Mouse (Mus musculus) heart, postnatal 14 days (tissue): ENCODE results near the gene Gas7. TPM values are rescaled to one million over a fixed set of nuclear protein-coding genes. Genes with fewer than 3 reads are reported as not detected.

Source experiments
- DNase-seq, 2 experiments: peaks; one replicate each; pipeline ENCODE4 v3.0.0; 2021 to 2022
- intact Hi-C: fragments of 180-260 bp; cut with DNase I; formaldehyde crosslinking; loops from one replicate; pipeline ENCODE4 v1.15.1; 2025
- total RNA-seq, 2 experiments: library from RNA; stranded (reverse); gene quantifications; 2 replicates each; pipeline ENCODE4 v1.2.3; 2021

Gas7 gene
- total RNA-seq, 2 experiments from 2014 or later = 11.8 to 12.4 TPM

- no peak for DNase-seq
- intact Hi-C loops = no loop called here
Measured at GRCm38 (mm10) chr11:67531286-67531685, 76.0 kb downstream of the Gas7 start.

- DNase-seq = no peak
- intact Hi-C loops = no loop called here
Measured at GRCm38 (mm10) chr11:67531926-67532565, 76.8 kb downstream of the Gas7 start.

- no peak for DNase-seq
- intact Hi-C loops = no loop called here
Measured at GRCm38 (mm10) chr11:67532728-67533127, 77.5 kb downstream of the Gas7 start.

GRCm38 (mm10) chr11:67533151-67533550, 77.9 kb downstream of the Gas7 start:
- intact Hi-C loops = no loop called here

GRCm38 (mm10) chr11:67535703-67536102, 80.5 kb downstream of the Gas7 start:
- no peak for DNase-seq
- intact Hi-C loops = loop anchor here (5.0 kb wide), 1 partner anchor 112 kb away; no protein-coding TSS in a partner anchor

More at GRCm38 (mm10) chr11:67533151-67533550, 77.9 kb downstream of the Gas7 start:
- DNase-seq = peak in 1 of 2 experiments; percentile 39

- intact Hi-C loops = loop anchor here (5.0 kb wide), 1 partner anchor 111 kb away; no protein-coding TSS in a partner anchor
Measured at GRCm38 (mm10) chr11:67536413-67536812, 81.2 kb downstream of the Gas7 start.

GRCm38 (mm10) chr11:67537353-67537752, 82.1 kb downstream of the Gas7 start:
- DNase-seq = no peak
- intact Hi-C loops = loop anchor here (5.0 kb wide), 1 partner anchor 110 kb away; no protein-coding TSS in a partner anchor

More at GRCm38 (mm10) chr11:67536413-67536812, 81.2 kb downstream of the Gas7 start:
- DNase-seq = no peak

GRCm38 (mm10) chr11:67538557-67538956, 83.3 kb downstream of the Gas7 start:
- peak in 1 of 2 experiments; percentile 37 for DNase-seq

GRCm38 (mm10) chr11:67544656-67545432, 89.6 kb downstream of the Gas7 start:
- intact Hi-C loops = loop anchor here (5.0 kb wide), 1 partner anchor 42 kb away; no protein-coding TSS in a partner anchor
- DNase-seq = no peak

More at GRCm38 (mm10) chr11:67538557-67538956, 83.3 kb downstream of the Gas7 start:
- intact Hi-C loops = loop anchor here (5.0 kb wide), 1 partner anchor 109 kb away; no protein-coding TSS in a partner anchor

GRCm38 (mm10) chr11:67546582-67546981, 91.3 kb downstream of the Gas7 start:
- peak in 1 of 2 experiments; percentile 35 for DNase-seq
- intact Hi-C loops = loop anchor here (5.0 kb wide), 1 partner anchor 41 kb away; no protein-coding TSS in a partner anchor

GRCm38 (mm10) chr11:67549306-67549705, 94.1 kb downstream of the Gas7 start:
- intact Hi-C loops = loop anchor here (5.0 kb wide), 1 partner anchor 38 kb away; no protein-coding TSS in a partner anchor
- no peak for DNase-seq

- intact Hi-C loops = loop anchor here (5.0 kb wide), 1 partner anchor 37 kb away; no protein-coding TSS in a partner anchor
- no peak for DNase-seq
Measured at GRCm38 (mm10) chr11:67549762-67550488, 94.7 kb downstream of the Gas7 start.

- intact Hi-C loops = no loop called here
- no peak for DNase-seq
Measured at GRCm38 (mm10) chr11:67552400-67552799, 97.2 kb downstream of the Gas7 start.

GRCm38 (mm10) chr11:67554276-67554675, 99.0 kb downstream of the Gas7 start:
- DNase-seq = no peak
- intact Hi-C loops = no loop called here

GRCm38 (mm10) chr11:67556360-67556759, 101.1 kb downstream of the Gas7 start:
- DNase-seq = no peak
- intact Hi-C loops = no loop called here

- intact Hi-C loops = no loop called here
- no peak for DNase-seq
Measured at GRCm38 (mm10) chr11:67558772-67559448, 103.7 kb downstream of the Gas7 start.

GRCm38 (mm10) chr11:67559522-67559921, 104.3 kb downstream of the Gas7 start:
- DNase-seq = no peak
- intact Hi-C loops = no loop called here

- intact Hi-C loops = no loop called here
- DNase-seq = no peak
Measured at GRCm38 (mm10) chr11:67561631-67562030, 106.4 kb downstream of the Gas7 start.

- DNase-seq = no peak
- intact Hi-C loops = no loop called here
Measured at GRCm38 (mm10) chr11:67563141-67563540, 107.9 kb downstream of the Gas7 start.
